Mouse (Mus musculus): ENCODE measurements around the gene Gm8909. TPM values are rescaled to one million over a fixed set of nuclear protein-coding genes. Genes with fewer than 3 reads are reported as not detected.
"Not testable (repeated sequence)": the region's sequence is repeated elsewhere in the genome, so short reads cannot be mapped to it uniquely, and the experiment has no call there.

Gm8909 gene
- polyA plus RNA-seq, 1 experiment: 149 TPM

DNA sequence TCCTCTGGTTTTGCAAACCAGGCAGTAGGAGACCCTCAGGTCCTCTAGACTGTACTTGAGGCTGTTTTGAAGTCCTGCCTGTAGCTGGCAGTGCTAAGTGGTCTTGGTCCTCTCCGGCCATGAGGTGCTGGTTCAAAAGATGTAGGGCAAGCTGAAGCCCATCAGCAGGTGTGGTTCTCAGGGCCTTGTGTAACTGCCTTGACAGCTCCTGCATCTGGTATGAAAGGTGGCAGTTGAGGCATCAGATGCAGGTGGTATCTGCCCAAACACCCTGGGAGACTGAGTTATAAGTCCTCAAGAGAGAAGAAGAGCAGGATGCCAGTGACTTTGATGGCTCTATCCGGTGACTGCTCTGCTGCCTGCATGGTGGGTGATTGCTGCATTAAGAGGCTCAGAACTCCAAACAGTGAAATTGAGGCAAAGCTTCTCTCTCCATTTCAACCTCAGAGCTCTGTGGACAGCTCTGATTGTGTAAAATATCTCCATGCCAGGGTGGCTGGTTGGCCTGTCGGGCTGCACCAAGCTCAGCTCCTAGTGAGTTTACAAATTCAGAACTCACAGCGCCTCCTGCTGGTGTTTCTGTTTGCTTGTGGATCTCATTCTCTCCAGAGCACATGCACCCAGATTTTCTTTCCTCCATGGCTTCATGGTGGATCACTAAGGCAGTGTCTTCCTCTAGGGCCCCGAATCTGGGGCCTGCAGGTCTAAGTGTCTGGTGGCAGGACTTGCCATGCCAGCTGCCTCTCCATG, 36.6 kb downstream of the Gm8909 start:
- TF ChIP-seq CTCF (IDR thresholded peaks at IDR 0.05; ENCODE audit: extremely low read depth, insufficient read length, insufficient replicate concordance, low read depth, low read length) (peak; percentile 24; the same call in 1 of the 2 replicates), POLR2A (IDR thresholded peaks at IDR 0.05; ENCODE audit: low read depth, low read length) (no peak)
- H3K36me3 ChIP-seq (ENCODE audit: control insufficient read depth, insufficient read depth, low read length): no peaks in the 10 kb centered on the region
- H3K27me3 ChIP-seq (ENCODE audit: control insufficient read depth, insufficient read depth, low read length): no peaks in the 10 kb centered on the region
- peaks cover 8% of the 10 kb centered on the region; the same call in 1 of the 2 replicates for H3K4me1 ChIP-seq (ENCODE audit: control insufficient read depth, insufficient read depth, insufficient read length, low read length)
- no peak overlapping the region for H3K4me3 ChIP-seq (ENCODE audit: low read depth, low read length)
- H3K27ac ChIP-seq (ENCODE audit: insufficient read depth, low read depth, low read length): no peak overlapping the region
- 85% methylated on average over 5 of the region's 5 CpGs for WGBS

DNA sequence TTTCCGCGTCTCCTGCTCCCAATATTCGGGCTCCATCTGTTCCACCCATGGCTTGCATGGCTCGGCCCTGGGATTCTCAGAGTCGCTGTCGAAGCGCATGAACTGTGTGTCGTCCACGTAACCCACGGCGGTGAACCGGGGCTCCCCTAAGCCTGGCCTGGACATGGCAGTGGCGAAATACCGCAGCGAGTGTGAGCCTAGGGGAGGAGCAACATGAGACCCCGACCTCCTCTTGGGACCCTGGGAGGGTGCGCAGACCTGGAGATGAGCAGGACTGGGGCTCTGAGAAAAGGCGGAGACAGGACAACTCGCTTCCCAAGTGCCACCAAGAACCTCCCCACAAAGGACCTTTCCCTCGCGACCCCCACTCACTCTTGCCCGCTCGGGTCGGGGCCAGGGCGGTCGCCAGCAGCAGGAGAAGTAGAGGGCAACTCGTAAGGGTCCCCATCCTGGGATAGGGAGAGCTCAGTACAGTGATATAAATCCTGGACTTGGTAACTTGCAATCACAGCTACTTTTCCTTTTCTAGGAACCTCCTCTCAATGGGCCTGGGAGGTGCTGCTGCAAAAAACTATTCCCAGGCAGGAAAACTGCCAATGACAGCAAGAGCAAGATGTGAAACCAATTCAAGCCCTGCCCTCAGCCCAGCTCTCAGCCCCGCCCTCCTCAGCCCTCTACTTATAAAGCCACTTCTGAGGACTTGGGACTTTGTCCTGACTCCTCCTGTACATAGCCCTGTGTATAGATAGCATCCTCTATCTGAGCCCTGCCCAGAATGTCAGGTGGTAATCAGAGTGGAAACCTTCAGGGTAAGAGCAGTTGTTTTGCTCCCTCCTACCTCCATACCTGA, 39.1 kb downstream of the Gm8909 start, which contains the start of gene Gm7030:
Gm7030 (minus strand) TSS at position 458 of the 850 bp plus-strand sequence.
- H3K27me3 ChIP-seq (ENCODE audit: control insufficient read depth, insufficient read depth, low read length); H3K36me3 ChIP-seq (ENCODE audit: control insufficient read depth, insufficient read depth, low read length); H3K4me1 ChIP-seq (ENCODE audit: control insufficient read depth, insufficient read depth, insufficient read length, low read length): not testable (repeated sequence)
- peak within 1 kb of the TSS; percentile 87 for H3K4me3 ChIP-seq (ENCODE audit: low read depth, low read length)
- H3K27ac ChIP-seq (ENCODE audit: insufficient read depth, low read depth, low read length): peak within 1 kb of the TSS; percentile 85
- WGBS: 23% methylated on average over 27 of the region's 28 CpGs

DNA sequence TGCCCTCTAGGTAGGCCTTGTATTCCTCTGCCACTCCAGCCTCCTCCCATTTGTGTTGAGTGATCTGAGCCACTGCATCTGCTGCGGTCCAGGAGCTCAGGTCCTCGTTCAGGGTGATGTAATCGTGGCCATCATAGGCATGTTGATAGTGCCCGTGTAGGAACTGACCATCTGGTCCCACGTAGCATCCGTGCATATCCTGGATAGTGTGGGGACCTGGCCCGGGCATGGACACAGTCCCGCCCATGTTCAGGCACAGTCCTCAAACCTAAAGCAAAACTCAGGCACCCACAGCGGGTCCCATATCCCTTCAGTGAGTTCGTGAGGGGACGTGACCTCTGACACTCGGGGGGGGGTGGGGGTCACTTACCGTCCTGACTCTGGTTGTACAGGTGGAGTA, 39.8 kb downstream of the Gm8909 start:
- H3K4me3 ChIP-seq (ENCODE audit: low read depth, low read length): peak overlapping the region; percentile 87
- not testable (repeated sequence) for H3K4me1 ChIP-seq (ENCODE audit: control insufficient read depth, insufficient read depth, insufficient read length, low read length); H3K36me3 ChIP-seq (ENCODE audit: control insufficient read depth, insufficient read depth, low read length); H3K27me3 ChIP-seq (ENCODE audit: control insufficient read depth, insufficient read depth, low read length); H3K27ac ChIP-seq (ENCODE audit: insufficient read depth, low read depth, low read length)
- WGBS: 62% methylated on average over 11 of the region's 13 CpGs

DNA sequence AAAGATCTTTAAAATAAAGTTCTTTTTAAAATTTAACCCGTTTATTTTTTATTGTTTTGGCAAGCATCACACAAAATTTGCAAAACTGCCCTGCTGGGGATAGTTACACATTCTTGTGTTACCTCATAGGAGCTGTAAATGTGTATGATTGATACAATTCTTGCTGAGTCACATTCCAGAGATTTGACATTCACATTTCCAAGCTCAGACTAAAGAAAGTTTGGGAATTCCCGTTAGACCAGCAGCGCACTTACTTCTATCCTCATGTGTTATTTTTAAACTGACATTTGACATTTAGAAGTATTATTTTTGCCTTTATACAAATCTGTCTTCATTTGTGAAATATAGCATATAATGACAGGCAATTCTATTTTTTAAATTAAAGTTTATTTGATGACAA, 44.2 kb downstream of the Gm8909 start:
- WGBS: 80% methylated on average over 3 of the region's 3 CpGs
- H3K27ac ChIP-seq (ENCODE audit: insufficient read depth, low read depth, low read length); H3K27me3 ChIP-seq (ENCODE audit: control insufficient read depth, insufficient read depth, low read length); H3K4me1 ChIP-seq (ENCODE audit: control insufficient read depth, insufficient read depth, insufficient read length, low read length); H3K36me3 ChIP-seq (ENCODE audit: control insufficient read depth, insufficient read depth, low read length); H3K4me3 ChIP-seq (ENCODE audit: low read depth, low read length): not testable (repeated sequence)

DNA sequence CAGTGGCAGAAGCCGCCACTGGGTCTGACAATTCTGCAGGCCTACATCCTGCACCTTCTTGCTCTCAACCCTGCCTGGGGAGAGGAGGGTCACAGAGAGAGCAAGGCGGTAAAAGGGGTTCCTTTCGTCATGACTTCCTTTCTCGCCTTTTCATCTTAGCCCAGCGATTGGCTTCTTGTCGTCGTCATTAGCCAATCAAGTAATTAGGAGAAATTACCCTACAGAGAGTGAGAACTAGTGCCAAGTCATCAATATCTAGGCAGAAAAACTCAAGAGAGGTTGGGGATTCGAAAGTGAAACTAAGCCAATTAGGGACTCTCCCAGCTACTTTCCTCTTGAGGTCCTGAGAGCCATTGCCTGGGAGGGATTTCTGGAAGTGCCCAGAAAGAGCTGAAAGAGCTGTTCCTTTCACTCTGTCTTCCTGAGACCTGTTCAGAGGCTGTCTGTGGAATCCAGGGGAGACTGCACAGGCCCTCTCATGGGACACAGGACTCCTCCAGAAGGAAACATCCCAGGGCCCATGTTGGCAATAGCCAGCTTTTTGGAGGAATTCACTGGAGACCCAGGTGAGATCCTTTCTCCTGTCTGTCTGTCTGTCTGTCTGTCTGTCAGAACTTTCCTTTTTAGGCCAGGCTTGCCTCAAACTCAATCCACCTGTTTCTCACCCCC, 46.9 kb downstream of the Gm8909 start, which contains the start of gene Gm19684:
Gm19684 (plus strand) TSS at position 327 of the 669 bp plus-strand sequence.
- Histone ChIP-seq H3K27ac (ENCODE audit: insufficient read depth, low read depth, low read length) (peak within 1 kb of the TSS; percentile 77), H3K4me3 (ENCODE audit: low read depth, low read length) (peak within 1 kb of the TSS; percentile 61)
- not testable (repeated sequence) for H3K4me1 ChIP-seq (ENCODE audit: control insufficient read depth, insufficient read depth, insufficient read length, low read length); H3K27me3 ChIP-seq (ENCODE audit: control insufficient read depth, insufficient read depth, low read length); H3K36me3 ChIP-seq (ENCODE audit: control insufficient read depth, insufficient read depth, low read length)
- TF ChIP-seq POLR2A (IDR thresholded peaks at IDR 0.05; ENCODE audit: low read depth, low read length): peak; percentile 66; the same call in 1 of the 2 replicates
- 2% methylated on average over 8 of the region's 8 CpGs for WGBS

DNA sequence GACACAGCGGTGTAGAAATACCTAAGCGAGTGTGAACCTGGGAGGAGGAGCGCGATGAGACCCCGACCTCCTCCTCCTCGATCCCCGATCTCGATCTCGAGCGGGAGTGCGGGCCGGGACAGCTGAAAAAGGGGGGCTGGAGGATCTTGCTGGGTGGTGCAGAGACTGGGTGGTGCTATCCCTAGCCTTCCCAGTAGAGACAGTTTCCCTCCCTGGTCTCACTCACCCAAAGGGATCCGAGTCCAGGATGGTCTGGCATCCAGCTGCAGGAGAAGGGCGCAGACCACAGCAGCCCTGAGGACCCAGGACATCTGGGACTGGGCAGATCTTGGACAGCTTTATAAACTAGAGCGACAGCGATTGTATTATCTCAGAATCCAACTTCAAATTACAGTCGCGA, 47.5 kb downstream of the Gm8909 start:
- H3K27ac ChIP-seq (ENCODE audit: insufficient read depth, low read depth, low read length); H3K36me3 ChIP-seq (ENCODE audit: control insufficient read depth, insufficient read depth, low read length); H3K27me3 ChIP-seq (ENCODE audit: control insufficient read depth, insufficient read depth, low read length); H3K4me1 ChIP-seq (ENCODE audit: control insufficient read depth, insufficient read depth, insufficient read length, low read length): not testable (repeated sequence)
- peak overlapping the region; percentile 55 for H3K4me3 ChIP-seq (ENCODE audit: low read depth, low read length)
- 23% methylated on average over 18 of the region's 18 CpGs for WGBS

DNA sequence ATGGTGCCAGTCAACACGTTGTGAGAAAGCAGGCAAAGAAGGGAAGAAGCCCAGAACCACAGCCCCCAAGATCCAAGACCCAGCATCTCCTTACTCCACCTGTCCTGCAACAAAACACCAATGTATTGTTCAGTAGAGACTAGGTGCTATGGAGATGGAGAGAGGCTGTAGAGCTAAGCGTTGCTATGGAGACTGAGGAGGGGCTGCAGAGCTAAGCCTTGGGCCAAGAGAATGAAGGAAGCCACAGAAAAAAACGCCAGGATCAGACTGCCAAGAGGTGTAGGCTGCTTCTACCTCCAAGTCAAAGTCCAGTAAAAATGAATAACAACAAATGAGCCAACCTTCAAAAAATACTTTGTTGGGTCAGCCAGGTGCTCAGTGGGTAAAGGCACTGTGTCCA, 51.8 kb downstream of the Gm8909 start:
- H3K27ac ChIP-seq (ENCODE audit: insufficient read depth, low read depth, low read length); H3K4me1 ChIP-seq (ENCODE audit: control insufficient read depth, insufficient read depth, insufficient read length, low read length); H3K27me3 ChIP-seq (ENCODE audit: control insufficient read depth, insufficient read depth, low read length); H3K36me3 ChIP-seq (ENCODE audit: control insufficient read depth, insufficient read depth, low read length); H3K4me3 ChIP-seq (ENCODE audit: low read depth, low read length): not testable (repeated sequence)
- WGBS: 36% methylated on average over 3 of the region's 3 CpGs

Other genes starting within 250 kb of the Gm8909 start
- gene Abcf1, start 198.8 kb downstream of the Gm8909 start, polyA plus RNA-seq (2012; rRNA removed): 52.7 and 84.9 TPM in 2 replicates
- 13.1 and 24.7 TPM in 2 replicates for gene Gnl1, start 188.7 kb downstream of the Gm8909 start, polyA plus RNA-seq (2012; rRNA removed)
- gene Prr3, start 188.3 kb downstream of the Gm8909 start, polyA plus RNA-seq (2012; rRNA removed): 5.5 and 7.8 TPM in 2 replicates
- 0.98 and 5.4 TPM in 2 replicates for gene H2-T24, start 148.0 kb downstream of the Gm8909 start, polyA plus RNA-seq (2012; rRNA removed)
- 268 and 784 TPM in 2 replicates for gene H2-T23, start 135.7 kb downstream of the Gm8909 start, polyA plus RNA-seq (2012; rRNA removed)
- gene H2-T22, start 125.8 kb downstream of the Gm8909 start, polyA plus RNA-seq (2012; rRNA removed): 32.0 and 60.5 TPM in 2 replicates
- not detected in 2 replicates for gene Gm6034, start 125.6 kb downstream of the Gm8909 start, polyA plus RNA-seq (2012; rRNA removed)
- gene Gm11127, start 110.2 kb downstream of the Gm8909 start, polyA plus RNA-seq (2012; rRNA removed): 70.6 and 179 TPM in 2 replicates
- gene Gm19684, start 46.9 kb downstream of the Gm8909 start, polyA plus RNA-seq (2012; rRNA removed): 0.22 and 0.27 TPM in 2 replicates
- 12.5 and 88.2 TPM in 2 replicates for gene Gm7030, start 39.1 kb downstream of the Gm8909 start, polyA plus RNA-seq (2012; rRNA removed)
- gene H2-T3, start 21.8 kb upstream of the Gm8909 start, polyA plus RNA-seq (2012; rRNA removed): 68.4 and 126 TPM in 2 replicates
- gene Rpp21, start 89.5 kb upstream of the Gm8909 start, polyA plus RNA-seq (2012; rRNA removed): 70.7 and 129 TPM in 2 replicates
- gene Trim39, start 103.7 kb upstream of the Gm8909 start, polyA plus RNA-seq (2012; rRNA removed): 5.9 and 7.8 TPM in 2 replicates
- gene H2-M10.2, start 118.0 kb upstream of the Gm8909 start, polyA plus RNA-seq (2012; rRNA removed): not detected in 2 replicates
- not detected in 2 replicates for gene H2-M10.1, start 157.6 kb upstream of the Gm8909 start, polyA plus RNA-seq (2012; rRNA removed)
- not detected in 2 replicates for gene H2-M10.3, start 199.9 kb upstream of the Gm8909 start, polyA plus RNA-seq (2012; rRNA removed)